Mouse (Mus musculus): ENCODE measurements around the gene Wscd1. TPM values are rescaled to one million over a fixed set of nuclear protein-coding genes. Genes with fewer than 3 reads are reported as not detected.

Gene Wscd1
- total RNA-seq, 2 experiments from 2014 or later = 117 to 124 TPM

DNA sequence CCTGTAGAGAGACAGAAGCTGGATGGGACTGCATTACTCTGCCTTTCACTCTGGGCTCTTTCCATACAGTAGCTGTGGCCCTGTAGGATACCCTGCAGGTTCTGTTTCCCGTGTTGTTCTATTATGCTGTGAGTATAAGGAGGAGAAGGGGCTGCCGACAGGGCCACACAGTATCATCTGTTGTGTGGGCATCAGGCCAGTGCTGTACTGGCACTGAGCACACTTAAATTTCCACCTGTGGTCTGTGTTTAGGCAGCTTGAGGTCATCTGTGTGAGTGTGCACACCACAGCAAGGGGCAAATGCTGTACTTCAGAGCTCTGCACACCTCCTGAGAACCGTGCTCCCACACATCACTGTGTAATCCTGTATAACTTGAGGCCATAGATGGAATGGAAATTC is 18.0 kb downstream of the Wscd1 start:
- DNase-seq (ENCODE audit: extremely low spot score in 1 of 2, low spot score in 1 of 2) = no peak

DNA sequence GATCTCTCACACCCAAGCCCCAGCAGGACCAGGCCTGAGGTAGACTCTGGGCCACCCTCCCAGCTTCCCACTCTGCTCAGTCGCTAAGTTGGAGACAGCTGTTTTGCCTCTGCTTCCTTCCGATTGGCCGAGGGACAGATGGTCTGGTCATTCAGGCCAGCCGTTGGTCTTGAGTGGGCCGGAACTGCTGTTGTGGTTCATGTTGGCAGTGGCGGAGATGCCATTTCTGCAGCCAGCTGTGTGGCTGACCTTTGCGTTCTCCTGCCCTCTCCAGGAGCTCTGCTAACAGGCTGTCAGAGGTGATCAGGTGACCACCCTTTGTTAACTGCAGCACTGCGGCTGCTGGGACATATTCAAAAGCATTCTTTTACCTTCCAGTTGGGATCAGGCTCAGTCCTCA is 20.0 kb downstream of the Wscd1 start:
- no peak for DNase-seq (ENCODE audit: extremely low spot score in 1 of 2, low spot score in 1 of 2)

DNA sequence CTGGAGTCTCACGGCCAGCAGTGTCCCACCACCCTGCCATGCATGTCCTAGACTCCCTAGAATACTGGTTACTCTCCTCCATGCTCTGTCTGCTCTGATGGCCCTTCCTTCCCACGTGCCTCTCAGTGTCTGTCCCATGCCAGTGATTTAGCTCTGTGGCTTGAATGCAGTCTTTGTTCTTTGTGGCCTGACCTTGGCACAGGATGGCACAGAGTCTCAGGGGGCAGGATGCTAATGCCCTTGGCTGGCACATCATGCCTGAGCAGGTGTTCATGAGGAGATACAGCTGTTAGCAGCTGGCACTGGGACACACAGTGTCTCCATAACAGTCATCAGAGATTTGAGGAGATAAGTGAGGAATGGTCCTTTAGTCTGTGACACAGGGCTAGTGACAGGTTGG is 20.8 kb downstream of the Wscd1 start:
- DNase-seq (ENCODE audit: extremely low spot score in 1 of 2, low spot score in 1 of 2) = no peak

DNA sequence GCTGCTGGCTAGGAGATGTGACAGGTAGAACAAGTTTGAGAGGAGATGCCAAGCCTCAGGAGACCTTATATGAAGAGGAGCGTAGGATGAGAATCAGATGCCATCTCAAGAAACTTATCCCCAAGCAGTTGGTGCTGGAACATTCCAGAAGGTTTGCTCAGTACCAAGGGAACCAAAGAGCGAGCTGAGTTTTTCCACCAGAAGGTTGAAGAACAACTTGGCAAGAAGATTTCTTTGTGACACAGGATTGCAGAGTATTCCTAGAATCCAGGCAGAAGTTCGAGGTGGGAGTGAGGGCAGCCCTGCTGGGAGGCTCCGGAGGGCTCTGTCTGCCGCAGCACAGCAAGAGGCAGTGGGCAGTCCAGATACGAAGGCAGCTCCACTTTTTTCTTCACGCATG is 21.4 kb downstream of the Wscd1 start:
- DNase-seq (ENCODE audit: extremely low spot score in 1 of 2, low spot score in 1 of 2) = no peak

DNA sequence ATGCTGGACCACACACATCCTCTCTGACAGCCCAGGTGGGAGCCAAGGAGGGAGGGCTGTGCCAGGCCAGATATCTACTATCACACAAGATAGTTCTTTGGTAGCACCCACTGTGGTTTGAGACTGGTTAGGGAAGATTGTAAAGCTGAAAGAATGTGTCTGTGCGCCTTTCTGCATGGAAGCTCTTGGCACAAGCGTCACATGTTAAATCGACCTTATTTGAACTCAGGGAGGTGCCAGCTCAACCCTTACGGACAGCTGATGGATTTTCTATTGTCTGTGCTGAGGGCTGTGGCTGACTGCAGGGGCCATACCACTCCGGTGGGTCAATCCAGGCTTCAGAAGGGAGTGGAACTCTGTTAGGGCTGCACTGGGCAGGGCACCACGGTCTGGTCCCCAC is 22.3 kb downstream of the Wscd1 start:
- DNase-seq (ENCODE audit: extremely low spot score in 1 of 2, low spot score in 1 of 2) = no peak

DNA sequence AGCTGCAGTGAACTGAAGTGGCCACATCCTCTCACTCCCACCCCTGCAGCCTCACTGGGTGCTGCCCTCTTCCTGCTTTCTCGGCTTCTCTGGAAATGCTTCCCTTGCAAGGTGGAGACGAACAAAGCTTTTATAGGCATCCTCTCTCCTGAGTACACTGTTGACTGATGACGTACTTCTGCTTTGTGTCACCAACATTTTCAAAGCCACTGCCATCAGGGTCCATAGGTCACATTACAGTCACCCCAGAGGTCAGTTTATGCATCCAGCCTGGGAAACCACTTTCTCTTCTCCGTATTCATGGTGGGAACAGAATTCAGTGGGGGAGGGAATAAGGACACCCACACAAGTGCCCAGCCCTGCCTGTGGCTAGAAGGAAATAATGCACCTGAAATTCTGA is 23.1 kb downstream of the Wscd1 start:
- DNase-seq (ENCODE audit: extremely low spot score in 1 of 2, low spot score in 1 of 2) = no peak

DNA sequence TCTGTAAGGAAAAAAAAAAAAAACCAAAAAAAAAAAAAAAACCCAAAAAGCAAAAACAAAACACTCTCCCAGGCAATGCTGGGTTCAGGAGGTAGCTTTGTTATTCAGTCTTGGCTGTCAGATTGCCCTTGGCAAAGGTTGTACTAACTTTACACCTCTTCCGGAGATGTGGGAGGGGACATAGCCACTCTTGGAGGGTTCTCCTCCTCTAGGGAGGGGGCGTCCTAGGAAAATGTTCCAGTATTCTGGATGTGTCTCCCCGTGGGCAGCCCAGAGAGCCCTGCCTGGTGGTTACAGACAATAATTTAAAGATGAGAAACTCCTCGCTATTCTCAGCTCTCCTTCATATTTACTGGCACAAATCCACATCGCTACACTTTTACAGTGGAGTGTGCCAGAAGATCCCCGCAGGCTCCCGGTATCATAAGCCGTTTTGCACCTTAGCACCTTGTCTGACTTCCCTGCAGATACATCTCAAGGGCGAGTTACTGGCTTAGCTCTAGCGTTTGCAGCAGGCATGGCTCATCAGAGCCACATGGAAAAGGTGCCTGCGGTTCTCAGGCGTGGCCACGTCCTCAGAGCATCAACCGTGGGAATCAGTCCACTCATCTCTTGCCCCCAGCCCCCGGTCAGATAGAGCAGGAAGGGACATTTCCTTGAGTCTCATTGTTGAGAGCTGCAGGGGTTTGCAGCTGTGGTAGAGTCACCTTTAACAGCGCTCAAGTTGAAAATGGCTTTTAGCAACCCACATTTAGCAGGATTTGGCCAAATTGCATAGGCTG is 24.5 kb downstream of the Wscd1 start:
- no peak for DNase-seq (ENCODE audit: extremely low spot score in 1 of 2, low spot score in 1 of 2)

DNA sequence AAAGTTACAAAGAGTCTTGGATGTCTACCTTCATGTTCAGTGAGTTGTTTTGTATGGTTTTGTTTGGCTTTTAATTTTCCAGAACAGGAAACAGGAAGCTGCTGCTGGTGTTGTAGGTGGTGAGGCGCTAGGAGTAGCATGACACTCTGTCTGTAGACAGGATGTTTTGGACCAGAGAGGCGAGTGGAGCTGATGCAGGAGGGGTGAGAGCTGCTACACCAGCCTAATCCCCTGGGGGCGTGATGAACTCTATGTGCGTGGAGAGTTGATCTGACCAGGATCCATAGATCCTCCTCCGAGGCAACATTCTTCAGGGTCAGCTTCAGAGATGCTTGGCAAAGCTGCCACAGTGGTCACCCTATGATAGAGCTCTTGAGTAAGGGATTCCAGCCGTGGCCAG is 25.3 kb downstream of the Wscd1 start:
- no peak for DNase-seq (ENCODE audit: extremely low spot score in 1 of 2, low spot score in 1 of 2)

DNA sequence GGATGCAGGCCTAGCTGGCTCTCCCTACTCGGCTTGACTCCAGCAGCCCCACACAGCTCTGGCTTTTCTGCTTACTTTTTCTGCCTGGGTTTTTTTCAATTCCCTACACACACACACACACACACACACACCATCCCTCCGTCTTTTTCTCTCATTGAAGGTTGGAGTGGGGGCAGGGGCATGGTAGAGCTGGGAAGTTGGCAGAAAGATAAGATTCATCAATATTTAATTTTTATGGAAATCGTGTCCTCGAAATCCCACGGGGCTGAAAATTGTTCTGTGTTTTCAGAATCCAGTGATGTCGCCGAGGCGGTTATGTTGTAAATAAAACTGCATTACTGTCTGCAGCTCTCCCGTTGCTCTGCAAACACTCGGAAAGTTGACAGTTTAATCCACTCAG is 29.9 kb downstream of the Wscd1 start:
- DNase-seq (ENCODE audit: extremely low spot score in 1 of 2, low spot score in 1 of 2) = no peak

DNA sequence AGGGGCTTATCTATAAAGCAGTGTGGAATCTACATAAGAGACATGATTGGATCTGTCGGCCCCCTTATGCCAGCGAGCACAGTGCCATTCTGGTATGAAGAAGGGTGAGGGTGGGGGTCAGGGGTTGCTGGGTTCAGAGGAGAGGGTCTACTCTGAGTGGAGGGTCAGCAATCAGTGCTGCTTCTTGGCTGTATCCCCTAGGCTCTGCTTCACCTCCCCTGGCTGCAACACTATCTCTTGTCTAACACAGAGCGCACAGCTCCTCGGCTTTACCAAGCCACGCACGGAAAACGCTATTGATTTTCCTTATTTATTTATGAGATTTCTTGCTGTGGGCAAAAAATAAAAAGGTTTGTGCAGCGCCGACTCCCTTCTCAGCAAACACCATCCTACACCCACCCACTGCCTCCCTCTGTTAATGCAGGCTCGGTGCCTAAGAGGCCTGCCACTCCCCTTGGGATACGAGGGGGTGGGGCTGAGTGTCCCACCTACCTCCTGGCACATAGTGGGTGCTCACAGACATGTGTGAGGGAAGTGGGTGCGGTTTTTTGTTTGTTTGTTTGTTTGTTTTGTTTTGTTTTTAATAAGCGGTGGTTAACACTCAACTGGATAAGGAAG is 32.1 kb downstream of the Wscd1 start:
- DNase-seq (ENCODE audit: extremely low spot score in 1 of 2, low spot score in 1 of 2) = no peak

DNA sequence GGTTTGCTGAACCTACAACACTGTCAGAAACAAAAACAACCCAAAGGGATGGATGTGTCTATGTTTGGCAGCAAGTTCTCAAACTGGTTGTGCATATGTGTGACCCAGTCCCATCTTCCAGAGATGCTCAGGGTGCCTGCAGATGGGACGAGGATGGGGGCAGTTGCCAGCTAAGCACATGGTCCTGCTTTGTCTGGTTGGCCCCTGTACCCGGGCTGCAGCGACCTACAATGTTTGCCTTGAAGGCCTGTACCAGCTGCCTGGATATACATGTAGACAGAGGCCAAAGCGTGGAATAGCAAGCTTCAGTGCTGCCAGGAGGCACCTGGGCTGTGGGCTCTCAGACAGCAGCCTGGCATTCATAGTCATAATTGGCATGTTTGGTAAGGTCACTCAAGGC is 35.8 kb downstream of the Wscd1 start:
- no peak for DNase-seq (ENCODE audit: extremely low spot score in 1 of 2, low spot score in 1 of 2)

DNA sequence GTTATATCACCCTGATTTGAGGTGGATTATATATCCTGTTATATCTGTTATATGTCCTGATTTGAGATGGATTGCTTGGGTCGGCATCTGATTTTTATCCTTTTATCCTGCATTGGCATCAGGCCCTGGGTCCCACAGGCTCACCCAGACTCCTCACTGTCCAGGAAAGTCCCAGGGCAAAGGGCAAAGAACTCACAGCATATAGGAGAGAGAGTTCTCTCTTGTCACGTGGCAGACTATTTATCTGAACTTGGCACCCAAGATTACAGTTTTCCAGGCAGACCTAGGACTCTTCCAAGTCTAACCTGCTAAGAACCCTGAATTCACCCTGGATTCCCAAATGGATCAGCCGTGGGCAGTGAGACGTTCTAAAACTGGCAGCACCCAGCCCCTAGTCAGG is 38.5 kb downstream of the Wscd1 start:
- DNase-seq (ENCODE audit: extremely low spot score in 1 of 2, low spot score in 1 of 2) = no peak

DNA sequence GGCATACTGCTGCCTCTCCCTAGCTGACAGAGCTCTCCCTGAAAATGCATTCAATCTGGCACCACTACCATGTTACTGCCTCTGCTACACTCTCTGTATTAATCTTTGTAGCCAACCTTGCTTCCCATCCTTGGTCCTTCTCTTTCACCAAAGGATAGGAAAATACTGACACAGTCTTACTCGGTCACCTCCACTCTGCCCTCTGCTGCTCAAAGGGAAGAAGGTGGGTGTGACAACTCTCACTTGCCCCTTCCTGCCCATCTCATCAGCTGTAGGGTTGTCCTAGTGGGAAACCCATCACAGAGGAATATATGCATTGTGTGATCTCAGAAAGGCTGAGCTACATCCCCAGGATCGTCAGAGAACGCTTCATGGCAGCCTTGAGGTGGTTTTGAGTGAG is 40.5 kb downstream of the Wscd1 start:
- no peak for DNase-seq (ENCODE audit: extremely low spot score in 1 of 2, low spot score in 1 of 2)

DNA sequence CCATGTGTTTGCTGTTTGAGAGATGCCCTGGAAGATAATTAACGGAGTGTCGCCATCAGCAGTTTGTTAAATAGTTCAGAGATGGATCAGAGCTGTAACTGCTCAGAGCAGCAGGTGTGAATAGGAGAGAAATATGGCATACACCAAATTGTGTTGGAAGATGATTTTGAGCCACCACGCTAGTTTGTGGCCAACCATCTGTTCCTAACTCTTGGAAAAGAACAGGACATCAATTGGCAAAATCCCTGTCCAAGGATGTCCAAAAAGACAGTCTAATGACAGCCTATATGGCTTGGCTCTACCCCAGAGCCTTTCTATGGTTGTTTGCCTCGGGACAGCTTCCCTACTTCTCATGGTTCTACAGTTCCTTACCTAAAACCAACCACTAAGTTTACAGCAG is 49.5 kb downstream of the Wscd1 start:
- no peak for DNase-seq (ENCODE audit: extremely low spot score in 1 of 2, low spot score in 1 of 2)

DNA sequence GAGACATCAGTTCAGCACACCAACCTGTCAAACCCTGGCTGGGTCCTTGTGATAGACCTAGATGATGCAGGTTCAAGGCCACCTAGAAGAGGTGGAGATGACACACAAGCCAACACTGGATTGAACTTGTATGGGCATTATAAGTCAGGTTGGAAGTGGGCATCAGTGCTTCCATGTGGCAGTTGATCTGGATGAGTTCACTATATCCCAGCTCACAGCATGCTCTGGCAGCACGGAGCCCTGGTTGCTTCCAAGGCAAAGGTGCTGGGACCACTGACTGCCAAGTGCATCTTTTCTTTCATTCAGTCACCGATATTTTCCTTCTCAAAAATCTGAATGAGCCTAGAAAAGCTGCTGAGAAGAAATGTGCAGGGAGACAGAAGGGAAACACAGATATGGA is 58.8 kb downstream of the Wscd1 start:
- no peak for DNase-seq (ENCODE audit: extremely low spot score in 1 of 2, low spot score in 1 of 2)

DNA sequence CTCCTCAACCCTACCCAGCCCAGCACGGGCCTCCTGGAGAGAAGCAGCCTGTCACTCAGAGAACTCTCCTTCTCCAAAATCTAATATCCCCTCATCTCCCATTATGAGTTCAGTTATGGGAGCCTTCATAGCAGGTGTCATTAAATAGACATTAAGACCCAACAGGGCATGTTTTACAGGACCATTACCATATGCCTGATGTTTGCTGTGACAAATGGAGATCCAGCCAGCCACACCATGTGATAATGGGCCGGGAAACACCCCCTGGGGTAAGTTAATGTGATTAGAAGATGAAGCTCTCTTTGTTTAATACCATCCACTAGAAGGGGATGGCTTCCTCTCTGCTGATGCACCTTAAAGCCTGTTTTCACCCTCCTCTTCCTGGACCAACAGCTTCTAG is 62.1 kb downstream of the Wscd1 start:
- no peak for DNase-seq (ENCODE audit: extremely low spot score in 1 of 2, low spot score in 1 of 2)

DNA sequence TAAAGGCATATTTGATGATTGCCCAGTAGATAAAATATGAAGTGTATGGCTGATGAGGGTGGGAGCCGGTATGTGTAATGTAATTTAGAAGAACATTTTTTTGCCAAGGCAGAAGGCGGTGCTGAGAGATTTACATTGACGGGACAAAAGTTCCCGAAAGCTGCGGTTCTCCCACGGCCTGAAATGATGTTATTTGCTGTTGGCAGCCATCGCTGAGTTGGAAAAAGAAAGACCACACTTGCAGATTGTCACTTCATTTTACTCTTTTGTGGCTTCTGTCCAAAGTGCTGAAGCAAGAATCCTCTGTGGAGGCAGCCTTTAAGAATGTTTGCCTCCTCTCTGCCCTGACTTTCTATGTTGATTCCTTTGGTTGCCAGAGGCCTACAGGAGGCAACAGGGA is 63.2 kb downstream of the Wscd1 start:
- DNase-seq (ENCODE audit: extremely low spot score in 1 of 2, low spot score in 1 of 2) = no peak

DNA sequence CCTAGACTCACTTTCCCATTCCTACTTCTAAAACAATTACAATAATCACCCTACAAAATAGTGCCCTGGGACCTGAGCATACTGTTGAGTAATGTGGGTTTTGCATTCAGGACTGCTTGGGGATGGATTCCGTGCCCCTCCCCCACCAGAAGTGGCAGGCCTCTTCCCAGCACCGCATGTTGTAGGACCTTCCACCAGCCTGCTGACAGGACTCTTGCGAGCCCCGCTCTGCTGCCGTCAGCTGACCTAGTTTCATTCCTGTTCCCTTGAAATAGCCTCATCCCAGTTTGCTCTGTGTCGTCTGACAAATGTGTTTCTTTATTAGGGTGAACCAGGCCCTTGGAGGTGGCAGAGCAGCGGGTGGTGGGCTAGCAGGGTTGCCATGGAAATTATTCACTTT is 64.8 kb downstream of the Wscd1 start:
- DNase-seq (ENCODE audit: extremely low spot score in 1 of 2, low spot score in 1 of 2) = no peak

DNA sequence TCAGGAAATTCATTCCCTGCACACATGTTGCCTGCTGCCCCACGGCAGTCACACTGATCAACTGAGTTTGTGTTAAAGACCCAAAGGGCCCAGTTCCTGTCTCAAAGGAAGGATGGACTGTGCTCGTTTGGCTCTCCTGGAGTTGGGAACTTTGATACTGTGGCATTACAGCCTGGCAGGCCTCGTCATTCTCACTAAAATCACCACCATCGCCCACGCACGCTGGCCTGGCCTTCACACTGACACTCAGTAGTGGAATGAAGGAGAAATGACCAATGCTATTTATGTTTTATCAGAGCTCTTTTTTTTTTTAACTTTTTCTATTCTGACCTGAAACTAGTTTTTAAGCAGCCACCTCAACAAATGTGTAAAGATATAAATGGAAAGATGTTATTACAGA is 65.6 kb downstream of the Wscd1 start:
- DNase-seq (ENCODE audit: extremely low spot score in 1 of 2, low spot score in 1 of 2) = no peak

DNA sequence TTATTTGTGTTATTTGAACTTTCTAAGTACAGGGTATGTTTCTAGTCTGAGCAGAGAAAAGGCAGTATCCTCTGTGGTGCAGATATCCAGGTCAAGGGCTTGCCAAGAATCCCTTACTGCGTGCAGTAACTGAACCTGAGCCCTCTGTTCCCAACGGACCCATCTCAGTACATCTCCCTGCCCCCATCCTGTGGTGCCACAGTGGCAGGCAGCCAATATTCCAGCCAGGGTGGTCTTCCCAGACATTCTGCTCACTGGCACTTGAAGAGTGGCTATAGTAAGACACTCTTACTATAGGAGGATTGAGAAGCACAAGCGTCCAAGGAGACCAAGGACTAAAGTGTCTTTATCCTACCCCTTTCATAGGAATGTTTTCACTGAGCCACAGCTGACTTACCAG is 67.2 kb downstream of the Wscd1 start:
- no peak for DNase-seq (ENCODE audit: extremely low spot score in 1 of 2, low spot score in 1 of 2)

DNA sequence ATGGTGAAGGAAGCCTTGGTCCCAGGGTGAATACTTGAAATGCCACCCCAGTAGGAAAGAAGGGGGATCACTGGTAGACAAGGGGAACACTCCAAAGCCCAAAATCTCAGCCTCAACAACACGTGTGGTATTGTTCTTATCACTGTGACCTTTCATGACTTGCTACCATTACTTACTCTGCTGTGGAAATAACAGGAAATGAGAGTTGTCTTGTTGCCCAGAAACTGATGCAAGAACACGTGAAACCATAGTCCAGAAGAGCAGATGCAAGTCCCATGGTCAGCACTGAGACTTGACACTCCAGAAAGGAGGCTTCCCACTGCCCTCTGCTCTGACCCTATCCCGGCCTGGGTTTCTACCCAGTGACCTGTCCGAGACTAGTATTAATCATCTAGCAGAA is 67.6 kb downstream of the Wscd1 start:
- DNase-seq (ENCODE audit: extremely low spot score in 1 of 2, low spot score in 1 of 2) = no peak

DNA sequence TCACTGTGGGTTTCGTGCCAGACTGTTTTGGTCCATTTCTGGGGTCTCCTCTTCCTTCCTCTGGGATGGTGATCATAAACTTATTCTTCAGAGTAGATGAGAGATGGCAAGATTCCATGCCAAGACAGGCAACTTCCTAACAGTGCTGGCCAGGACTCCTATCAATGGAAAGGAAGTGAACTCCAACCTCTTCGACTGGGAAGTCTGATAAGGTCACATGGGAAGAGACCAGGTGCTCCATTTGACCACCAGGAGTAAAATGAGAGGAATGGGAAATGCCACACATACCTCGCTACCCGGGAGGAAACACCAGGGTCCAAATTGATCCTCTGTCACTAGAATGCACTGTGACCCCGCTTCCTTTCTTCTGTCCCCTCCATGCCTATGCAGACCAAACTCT is 68.4 kb downstream of the Wscd1 start:
- DNase-seq (ENCODE audit: extremely low spot score in 1 of 2, low spot score in 1 of 2) = no peak

DNA sequence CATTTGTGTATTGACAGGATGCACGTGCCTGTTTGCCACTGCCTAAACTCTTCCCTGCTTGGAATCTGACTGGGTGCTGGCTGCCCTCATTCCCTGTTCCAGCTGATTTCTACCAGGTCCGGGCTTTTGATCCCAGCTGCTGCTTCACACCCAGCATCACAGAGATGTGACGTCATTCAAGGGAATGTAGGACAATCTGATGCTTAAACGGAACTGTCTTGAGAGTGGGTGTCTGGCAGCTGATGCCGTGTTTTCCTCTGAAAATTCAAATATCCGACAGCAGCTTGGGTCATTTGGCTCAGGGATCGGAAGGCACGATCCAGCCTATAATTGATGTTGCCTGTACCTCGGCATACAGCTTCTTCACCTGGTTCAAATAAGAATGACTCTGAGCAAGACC is 70.2 kb downstream of the Wscd1 start:
- DNase-seq (ENCODE audit: extremely low spot score in 1 of 2, low spot score in 1 of 2) = no peak

All from layer of hippocampus, postnatal 25 days (tissue).